Mouse (Mus musculus): ENCODE data around the gene Man2a1. TPM values are rescaled to one million over a fixed set of nuclear protein-coding genes. Genes with fewer than 3 reads are reported as not detected.

Gene Man2a1
- 4.8 and 5.5 TPM in 2 replicates for polyA plus RNA-seq (2014; fragmentation: Nextera tagmentation; extraction: Ambion mirVana)

GRCm38 (mm10) chr17:64600372-64601090 is at the start of gene Man2a1:
Gene Man2a1 (plus strand): TSS chr17:64600736.
- Histone ChIP-seq H3K4me2 (ENCODE audit: low read depth, severe bottlenecking) (peak within 1 kb of the TSS; percentile 96), H3K27me3 (ENCODE audit: control insufficient read depth, insufficient read depth, low read length) (no peaks in the 10 kb centered on the region), H3K9me3 (ENCODE audit: control insufficient read depth, low read length) (no peaks in the 10 kb centered on the region), H3K4me3 (ENCODE audit: low read depth, low read length) (peak within 1 kb of the TSS; percentile 91), H3K27ac (replicated peaks; ENCODE audit: low read depth, low read length) (peak within 1 kb of the TSS; percentile 89), H3K9ac (ENCODE audit: low read length) (peak within 1 kb of the TSS; percentile 91), H3K36me3 (ENCODE audit: control insufficient read depth, insufficient read depth, low read length) (no peaks in the 10 kb centered on the region), H3K4me1 (ENCODE audit: control insufficient read depth, insufficient read depth, low read length) (peaks cover 12% of the 10 kb centered on the region; the same call in 1 of the 2 replicates)
- ATAC-seq (ENCODE audit: insufficient number of reproducible peaks, low FRiP score, low TSS enrichment, low read depth) (peak; percentile 93), DNase-seq (ENCODE audit: low spot score) (peak; percentile 84)
- WGBS, result 0% methylated on average over 51 of the region's 69 CpGs

GRCm38 (mm10) chr17:64553358-64553757 is 47.2 kb upstream of the Man2a1 start:
- no peaks in the 10 kb centered on the region for H3K9me3 ChIP-seq (ENCODE audit: control insufficient read depth, low read length)
- H3K27ac ChIP-seq (replicated peaks; ENCODE audit: low read depth, low read length), result no peak overlapping the region
- no peak overlapping the region for H3K9ac ChIP-seq (ENCODE audit: low read length)
- WGBS, result 93% methylated on average over 10 of the region's 10 CpGs
- no peaks in the 10 kb centered on the region for H3K27me3 ChIP-seq (ENCODE audit: control insufficient read depth, insufficient read depth, low read length)
- ATAC-seq (ENCODE audit: insufficient number of reproducible peaks, low FRiP score, low TSS enrichment, low read depth), result no peak
- no peak overlapping the region for H3K4me2 ChIP-seq (ENCODE audit: low read depth, severe bottlenecking)
- H3K4me3 ChIP-seq (ENCODE audit: low read depth, low read length), result no peak overlapping the region
- no peak for DNase-seq (ENCODE audit: low spot score)
- no peaks in the 10 kb centered on the region for H3K36me3 ChIP-seq (ENCODE audit: control insufficient read depth, insufficient read depth, low read length)
- no peaks in the 10 kb centered on the region for H3K4me1 ChIP-seq (ENCODE audit: control insufficient read depth, insufficient read depth, low read length)

- ATAC-seq (ENCODE audit: insufficient number of reproducible peaks, low FRiP score, low TSS enrichment, low read depth) (no peak), DNase-seq (ENCODE audit: low spot score) (no peak)
- Histone ChIP-seq H3K36me3 (ENCODE audit: control insufficient read depth, insufficient read depth, low read length) (no peaks in the 10 kb centered on the region), H3K27me3 (ENCODE audit: control insufficient read depth, insufficient read depth, low read length) (no peaks in the 10 kb centered on the region), H3K9me3 (ENCODE audit: control insufficient read depth, low read length) (no peaks in the 10 kb centered on the region), H3K4me2 (ENCODE audit: low read depth, severe bottlenecking) (no peak overlapping the region), H3K4me1 (ENCODE audit: control insufficient read depth, insufficient read depth, low read length) (no peaks in the 10 kb centered on the region), H3K9ac (ENCODE audit: low read length) (no peak overlapping the region), H3K4me3 (ENCODE audit: low read depth, low read length) (no peak overlapping the region), H3K27ac (replicated peaks; ENCODE audit: low read depth, low read length) (no peak overlapping the region)
- WGBS, result 81% methylated on average over 3 of the region's 3 CpGs
These were observed 45.6 kb upstream of the Man2a1 start for GRCm38 (mm10) chr17:64554901-64555300.

GRCm38 (mm10) chr17:64556661-64557445 is 43.7 kb upstream of the Man2a1 start:
- 89% methylated on average over 22 of the region's 22 CpGs for WGBS
- Histone ChIP-seq H3K4me2 (ENCODE audit: low read depth, severe bottlenecking) (no peak overlapping the region), H3K9ac (ENCODE audit: low read length) (no peak overlapping the region), H3K4me1 (ENCODE audit: control insufficient read depth, insufficient read depth, low read length) (no peaks in the 10 kb centered on the region), H3K27ac (replicated peaks; ENCODE audit: low read depth, low read length) (no peak overlapping the region), H3K9me3 (ENCODE audit: control insufficient read depth, low read length) (no peaks in the 10 kb centered on the region), H3K4me3 (ENCODE audit: low read depth, low read length) (no peak overlapping the region), H3K36me3 (ENCODE audit: control insufficient read depth, insufficient read depth, low read length) (no peaks in the 10 kb centered on the region), H3K27me3 (ENCODE audit: control insufficient read depth, insufficient read depth, low read length) (no peaks in the 10 kb centered on the region)
- ATAC-seq (ENCODE audit: insufficient number of reproducible peaks, low FRiP score, low TSS enrichment, low read depth), result no peak
- DNase-seq (ENCODE audit: low spot score), result no peak

- Histone ChIP-seq H3K9me3 (ENCODE audit: control insufficient read depth, low read length) (no peaks in the 10 kb centered on the region), H3K36me3 (ENCODE audit: control insufficient read depth, insufficient read depth, low read length) (no peaks in the 10 kb centered on the region), H3K27me3 (ENCODE audit: control insufficient read depth, insufficient read depth, low read length) (no peaks in the 10 kb centered on the region), H3K27ac (replicated peaks; ENCODE audit: low read depth, low read length) (no peak overlapping the region), H3K4me2 (ENCODE audit: low read depth, severe bottlenecking) (no peak overlapping the region), H3K4me3 (ENCODE audit: low read depth, low read length) (no peak overlapping the region), H3K4me1 (ENCODE audit: control insufficient read depth, insufficient read depth, low read length) (no peaks in the 10 kb centered on the region), H3K9ac (ENCODE audit: low read length) (no peak overlapping the region)
- DNase-seq (ENCODE audit: low spot score) (peak; percentile 71), ATAC-seq (ENCODE audit: insufficient number of reproducible peaks, low FRiP score, low TSS enrichment, low read depth) (peak; percentile 57; the same call in 1 of the 2 replicates)
- WGBS, result 4% methylated on average over 4 of the region's 4 CpGs
These were observed 41.5 kb upstream of the Man2a1 start for GRCm38 (mm10) chr17:64558994-64559540.

GRCm38 (mm10) chr17:64566435-64566834 is 34.1 kb upstream of the Man2a1 start:
- Histone ChIP-seq H3K4me3 (ENCODE audit: low read depth, low read length) (no peak overlapping the region), H3K27ac (replicated peaks; ENCODE audit: low read depth, low read length) (no peak overlapping the region), H3K9me3 (ENCODE audit: control insufficient read depth, low read length) (no peaks in the 10 kb centered on the region), H3K4me1 (ENCODE audit: control insufficient read depth, insufficient read depth, low read length) (no peaks in the 10 kb centered on the region), H3K36me3 (ENCODE audit: control insufficient read depth, insufficient read depth, low read length) (no peaks in the 10 kb centered on the region), H3K4me2 (ENCODE audit: low read depth, severe bottlenecking) (no peak overlapping the region), H3K27me3 (ENCODE audit: control insufficient read depth, insufficient read depth, low read length) (no peaks in the 10 kb centered on the region), H3K9ac (ENCODE audit: low read length) (no peak overlapping the region)
- DNase-seq (ENCODE audit: low spot score) (no peak), ATAC-seq (ENCODE audit: insufficient number of reproducible peaks, low FRiP score, low TSS enrichment, low read depth) (no peak)
- 85% methylated on average over 6 of the region's 6 CpGs for WGBS

GRCm38 (mm10) chr17:64567546-64567945 is 33.0 kb upstream of the Man2a1 start:
- Histone ChIP-seq H3K9ac (ENCODE audit: low read length) (no peak overlapping the region), H3K4me3 (ENCODE audit: low read depth, low read length) (no peak overlapping the region), H3K9me3 (ENCODE audit: control insufficient read depth, low read length) (no peaks in the 10 kb centered on the region), H3K36me3 (ENCODE audit: control insufficient read depth, insufficient read depth, low read length) (no peaks in the 10 kb centered on the region), H3K27ac (replicated peaks; ENCODE audit: low read depth, low read length) (no peak overlapping the region), H3K27me3 (ENCODE audit: control insufficient read depth, insufficient read depth, low read length) (no peaks in the 10 kb centered on the region), H3K4me1 (ENCODE audit: control insufficient read depth, insufficient read depth, low read length) (no peaks in the 10 kb centered on the region), H3K4me2 (ENCODE audit: low read depth, severe bottlenecking) (no peak overlapping the region)
- ATAC-seq (ENCODE audit: insufficient number of reproducible peaks, low FRiP score, low TSS enrichment, low read depth) (no peak), DNase-seq (ENCODE audit: low spot score) (no peak)
- 96% methylated on average over 3 of the region's 3 CpGs for WGBS

GRCm38 (mm10) chr17:64573981-64574380 is 26.6 kb upstream of the Man2a1 start:
- DNase-seq (ENCODE audit: low spot score), result no peak
- Histone ChIP-seq H3K4me3 (ENCODE audit: low read depth, low read length) (no peak overlapping the region), H3K27me3 (ENCODE audit: control insufficient read depth, insufficient read depth, low read length) (no peaks in the 10 kb centered on the region), H3K9ac (ENCODE audit: low read length) (no peak overlapping the region), H3K27ac (replicated peaks; ENCODE audit: low read depth, low read length) (no peak overlapping the region), H3K36me3 (ENCODE audit: control insufficient read depth, insufficient read depth, low read length) (no peaks in the 10 kb centered on the region), H3K4me1 (ENCODE audit: control insufficient read depth, insufficient read depth, low read length) (no peaks in the 10 kb centered on the region), H3K4me2 (ENCODE audit: low read depth, severe bottlenecking) (no peak overlapping the region), H3K9me3 (ENCODE audit: control insufficient read depth, low read length) (no peaks in the 10 kb centered on the region)
- ATAC-seq (ENCODE audit: insufficient number of reproducible peaks, low FRiP score, low TSS enrichment, low read depth), result no peak
- 90% methylated on average over 9 of the region's 9 CpGs for WGBS

Measured in limb, embryonic 11.5 days (tissue).